Mouse (Mus musculus): ENCODE measurements around the gene Msto1. TPM values are rescaled to one million over a fixed set of nuclear protein-coding genes. Genes with fewer than 3 reads are reported as not detected.
"Not testable (repeated sequence)": the region's sequence is repeated elsewhere in the genome, so short reads cannot be mapped to it uniquely, and the experiment has no call there.

The Msto1 gene
- polyA plus RNA-seq (2016; fragmentation: Nextera tagmentation; extraction: Ambion mirVana), result 40.8 and 42.0 TPM in 2 replicates

GRCm38 (mm10) chr3:88913511-88914383 lies at the start of gene Msto1:
Gene Msto1, minus strand, starts transcription at chr3:88913999.
- Histone ChIP-seq H3K4me3 (peak within 1 kb of the TSS; percentile 74), H3K36me3 (peaks cover 36% of the 10 kb centered on the region), H3K9ac (peak within 1 kb of the TSS; percentile 74), H3K4me2 (replicated peaks) (peak within 1 kb of the TSS; percentile 85), H3K4me1 (peaks cover 13% of the 10 kb centered on the region), H3K27me3 (no peaks in the 10 kb centered on the region), H3K27ac (peak within 1 kb of the TSS; percentile 89), H3K9me3 (replicated peaks) (no peaks in the 10 kb centered on the region)
- peak; percentile 98 for ATAC-seq (ENCODE audit: low FRiP score)
- WGBS, result under 1% methylated on average over 61 of the region's 62 CpGs

GRCm38 (mm10) chr3:88963211-88963610 lies 49.4 kb upstream of the Msto1 start:
- not testable (repeated sequence) for H3K4me1 ChIP-seq; ATAC-seq (ENCODE audit: low FRiP score)

GRCm38 (mm10) chr3:88953736-88954135 lies 39.9 kb upstream of the Msto1 start:
- ATAC-seq (ENCODE audit: low FRiP score), result no peak
- H3K9ac ChIP-seq, result no peak overlapping the region
- no peaks in the 10 kb centered on the region for H3K36me3 ChIP-seq
- no peak overlapping the region for H3K4me3 ChIP-seq
- H3K4me2 ChIP-seq (replicated peaks), result no peak overlapping the region
- peaks cover 16% of the 10 kb centered on the region for H3K4me1 ChIP-seq
- H3K27ac ChIP-seq, result no peak overlapping the region
- H3K9me3 ChIP-seq (replicated peaks), result no peaks in the 10 kb centered on the region
- no peaks in the 10 kb centered on the region for H3K27me3 ChIP-seq

More at GRCm38 (mm10) chr3:88963211-88963610, 49.4 kb upstream of the Msto1 start:
- H3K9me3 ChIP-seq (replicated peaks); H3K4me2 ChIP-seq (replicated peaks); H3K9ac ChIP-seq; H3K27ac ChIP-seq; H3K27me3 ChIP-seq; H3K4me3 ChIP-seq: not testable (repeated sequence)
- peaks cover 11% of the 10 kb centered on the region for H3K36me3 ChIP-seq

GRCm38 (mm10) chr3:88953246-88953645 lies 39.4 kb upstream of the Msto1 start:
- 92% methylated on average over 4 of the region's 4 CpGs for WGBS
- H3K27ac ChIP-seq, result no peak overlapping the region

GRCm38 (mm10) chr3:88951327-88951800 lies 37.6 kb upstream of the Msto1 start:
- H3K27ac ChIP-seq, result peak overlapping the region; percentile 99
- peak overlapping the region; percentile 67 for H3K4me2 ChIP-seq (replicated peaks)
- peak overlapping the region; percentile 86 for H3K4me3 ChIP-seq
- H3K9me3 ChIP-seq (replicated peaks), result no peaks in the 10 kb centered on the region
- H3K4me1 ChIP-seq, result peaks cover 28% of the 10 kb centered on the region
- no peak for ATAC-seq (ENCODE audit: low FRiP score)
- H3K36me3 ChIP-seq, result no peaks in the 10 kb centered on the region
- WGBS, result 1% methylated on average over 5 of the region's 5 CpGs
- no peaks in the 10 kb centered on the region for H3K27me3 ChIP-seq
- H3K9ac ChIP-seq, result peak overlapping the region; percentile 94

More at GRCm38 (mm10) chr3:88953246-88953645, 39.4 kb upstream of the Msto1 start:
- no peak overlapping the region for H3K4me2 ChIP-seq (replicated peaks)
- ATAC-seq (ENCODE audit: low FRiP score), result no peak
- H3K27me3 ChIP-seq, result no peaks in the 10 kb centered on the region
- no peaks in the 10 kb centered on the region for H3K9me3 ChIP-seq (replicated peaks)
- H3K4me1 ChIP-seq, result peaks cover 21% of the 10 kb centered on the region
- H3K9ac ChIP-seq, result no peak overlapping the region
- no peaks in the 10 kb centered on the region for H3K36me3 ChIP-seq
- H3K4me3 ChIP-seq, result no peak overlapping the region

GRCm38 (mm10) chr3:88950576-88951326 lies 37.0 kb upstream of the Msto1 start, which contains the start of the genes Ash1l and Dap3:
Gene Ash1l, plus strand, starts transcription at chr3:88950622.
Gene Dap3, minus strand, starts transcription at chr3:88951181.
- Histone ChIP-seq H3K4me1 (peaks cover 28% of the 10 kb centered on the region), H3K27ac (peak within 1 kb of the TSS; percentile 99), H3K9me3 (replicated peaks) (no peaks in the 10 kb centered on the region), H3K27me3 (no peaks in the 10 kb centered on the region), H3K4me3 (peak within 1 kb of the TSS; percentile 86), H3K4me2 (replicated peaks) (peak within 1 kb of the TSS; percentile 67), H3K9ac (peak within 1 kb of the TSS; percentile 94), H3K36me3 (no peaks in the 10 kb centered on the region)
- ATAC-seq (ENCODE audit: low FRiP score), result peak; percentile 86
- under 1% methylated on average over 40 of the region's 64 CpGs for WGBS

GRCm38 (mm10) chr3:88949786-88950575 lies 36.2 kb upstream of the Msto1 start:
- Histone ChIP-seq H3K4me3 (peak overlapping the region; percentile 86), H3K9ac (peak overlapping the region; percentile 94), H3K27me3 (no peaks in the 10 kb centered on the region), H3K4me2 (replicated peaks) (peak overlapping the region; percentile 67), H3K36me3 (no peaks in the 10 kb centered on the region), H3K9me3 (replicated peaks) (no peaks in the 10 kb centered on the region), H3K4me1 (peaks cover 28% of the 10 kb centered on the region), H3K27ac (peak overlapping the region; percentile 99)
- ATAC-seq (ENCODE audit: low FRiP score), result peak; percentile 95
- WGBS, result under 1% methylated on average over 65 of the region's 92 CpGs

GRCm38 (mm10) chr3:88944109-88944508 lies 30.3 kb upstream of the Msto1 start:
- ATAC-seq (ENCODE audit: low FRiP score), result no peak
- H3K27ac ChIP-seq, result no peak overlapping the region
- 92% methylated on average over 4 of the region's 4 CpGs for WGBS
- no peaks in the 10 kb centered on the region for H3K9me3 ChIP-seq (replicated peaks)
- no peak overlapping the region for H3K4me3 ChIP-seq
- no peak overlapping the region for H3K4me2 ChIP-seq (replicated peaks)
- peaks cover 16% of the 10 kb centered on the region for H3K4me1 ChIP-seq
- no peaks in the 10 kb centered on the region for H3K27me3 ChIP-seq
- H3K9ac ChIP-seq, result no peak overlapping the region
- H3K36me3 ChIP-seq, result peaks cover 26% of the 10 kb centered on the region

GRCm38 (mm10) chr3:88942316-88942880 lies 28.6 kb upstream of the Msto1 start:
- H3K9ac ChIP-seq, result no peak overlapping the region
- H3K4me3 ChIP-seq, result no peak overlapping the region
- H3K4me2 ChIP-seq (replicated peaks), result no peak overlapping the region
- H3K27ac ChIP-seq, result no peak overlapping the region
- no peaks in the 10 kb centered on the region for H3K9me3 ChIP-seq (replicated peaks)
- ATAC-seq (ENCODE audit: low FRiP score), result no peak
- H3K36me3 ChIP-seq, result peaks cover 34% of the 10 kb centered on the region
- no peaks in the 10 kb centered on the region for H3K27me3 ChIP-seq
- 95% methylated on average over 10 of the region's 10 CpGs for WGBS
- 0 out of 2 replicates have a peak, but pooled peaks cover under 1% of the 10 kb centered on the region for H3K4me1 ChIP-seq

GRCm38 (mm10) chr3:88939749-88940148 lies 25.9 kb upstream of the Msto1 start:
- 84% methylated on average over 3 of the region's 3 CpGs for WGBS
- Histone ChIP-seq H3K4me3 (no peak overlapping the region), H3K4me1 (no peaks in the 10 kb centered on the region), H3K27me3 (no peaks in the 10 kb centered on the region), H3K9ac (no peak overlapping the region), H3K4me2 (replicated peaks) (no peak overlapping the region), H3K36me3 (peaks cover 53% of the 10 kb centered on the region), H3K27ac (no peak overlapping the region), H3K9me3 (replicated peaks) (no peaks in the 10 kb centered on the region)
- no peak for ATAC-seq (ENCODE audit: low FRiP score)

GRCm38 (mm10) chr3:88939071-88939470 lies 25.3 kb upstream of the Msto1 start:
- Histone ChIP-seq H3K4me3 (no peak overlapping the region), H3K4me1 (no peaks in the 10 kb centered on the region), H3K36me3 (peaks cover 58% of the 10 kb centered on the region), H3K27ac (no peak overlapping the region), H3K9ac (no peak overlapping the region), H3K4me2 (replicated peaks) (no peak overlapping the region), H3K9me3 (replicated peaks) (no peaks in the 10 kb centered on the region), H3K27me3 (no peaks in the 10 kb centered on the region)
- 94% methylated on average over 10 of the region's 10 CpGs for WGBS
- ATAC-seq (ENCODE audit: low FRiP score), result no peak
